Mouse (Mus musculus) thymus, postnatal 0 days (tissue): ENCODE data around the gene Gm20532. TPM values are rescaled to one million over a fixed set of nuclear protein-coding genes. Genes with fewer than 3 reads are reported as not detected.

ENCODE experiments used
- DNase-seq: peaks from one replicate; pipeline ENCODE4 v3.0.0-alpha.2; 2015; ENCODE audit warnings: low spot score
- polyA plus RNA-seq: library from polyadenylated mRNA; unstranded; fragments of >200 nt; fragmentation: Nextera tagmentation; extraction: Ambion mirVana; gene quantifications from 2 replicates; pipeline ENCODE4 v1.2.1, GENCODE M21; 2015

The Gm20532 gene
- polyA plus RNA-seq, 1 experiment from 2014 or later = not detected

DNA sequence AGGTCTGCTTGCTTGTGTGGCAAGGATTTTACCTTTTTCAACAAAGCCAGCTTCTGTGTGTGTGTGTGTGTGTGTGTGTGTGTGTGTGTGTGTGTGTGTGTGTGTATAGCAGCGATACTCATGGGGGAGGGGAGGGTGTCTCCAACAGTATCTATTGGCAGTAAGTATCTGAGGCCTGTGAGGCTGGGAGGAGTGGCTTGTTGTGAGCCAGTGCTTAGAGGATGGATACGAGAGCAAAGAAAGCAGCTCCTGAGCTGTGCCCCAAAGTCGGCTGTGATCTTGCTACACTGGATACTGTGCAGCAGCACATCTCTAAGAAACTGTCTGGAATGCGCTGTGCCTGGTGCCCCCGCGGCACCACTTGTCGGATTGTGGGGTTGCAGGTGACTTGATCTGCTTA, 31.5 kb downstream of the Gm20532 start:
- DNase-seq = no peak

DNA sequence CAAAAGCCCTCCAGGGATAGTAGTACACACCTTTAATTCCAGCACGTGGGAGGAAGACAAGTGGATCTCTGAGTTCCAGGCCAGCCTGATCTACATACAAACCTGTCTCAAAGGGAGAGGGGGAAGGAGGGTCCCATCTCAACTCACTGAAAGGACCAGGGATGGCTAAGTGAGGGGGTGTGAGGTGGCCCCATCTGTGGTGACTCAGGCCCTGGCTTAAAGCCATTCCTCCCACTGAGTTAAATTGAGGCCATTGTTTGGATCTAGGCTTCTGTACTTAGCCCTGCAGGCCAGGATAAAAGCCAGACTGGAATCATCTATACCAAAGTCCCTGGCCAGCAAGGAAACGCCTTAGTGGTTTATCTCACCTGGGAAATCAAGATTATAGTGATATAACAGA, 34.8 kb downstream of the Gm20532 start:
- no peak for DNase-seq

DNA sequence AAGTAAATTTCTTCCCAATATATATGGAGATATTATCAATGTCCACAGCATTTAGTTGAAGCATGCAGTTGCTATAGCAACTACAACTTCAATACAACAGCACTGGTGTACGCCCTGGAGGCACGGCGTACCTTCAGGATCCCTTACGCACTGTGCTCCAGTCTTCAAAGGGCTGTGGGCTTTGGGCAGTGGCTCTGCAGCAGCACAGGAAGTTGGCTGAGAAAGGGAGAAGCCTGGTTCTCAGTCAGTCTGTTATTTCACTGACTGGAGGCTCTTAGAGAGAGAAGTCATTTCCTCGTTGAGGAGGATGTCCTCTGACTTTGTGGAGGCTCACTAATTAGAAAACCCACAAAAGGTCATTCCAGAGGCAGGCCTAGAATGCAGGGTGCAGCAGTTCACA, 36.5 kb downstream of the Gm20532 start:
- DNase-seq = peak; percentile 69

DNA sequence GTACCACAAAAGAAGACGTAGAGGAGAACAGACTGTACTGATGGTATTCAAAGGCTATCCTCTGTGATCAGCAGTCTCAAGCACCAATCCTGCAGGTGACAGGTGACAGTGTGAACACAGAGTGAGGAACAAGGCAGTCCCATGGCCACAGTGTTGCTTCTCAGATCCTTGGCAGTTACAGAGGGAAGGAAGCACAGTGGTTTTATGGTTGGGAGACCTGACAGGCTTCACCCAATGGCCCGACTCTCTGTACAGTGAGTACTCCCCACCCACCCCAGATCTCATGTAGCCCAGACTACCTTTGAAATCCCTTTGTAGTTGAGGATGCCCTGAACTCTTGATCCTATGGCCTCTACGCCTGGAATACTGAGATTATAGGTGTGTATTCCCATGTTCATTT, 39.0 kb downstream of the Gm20532 start:
- no peak for DNase-seq

DNA sequence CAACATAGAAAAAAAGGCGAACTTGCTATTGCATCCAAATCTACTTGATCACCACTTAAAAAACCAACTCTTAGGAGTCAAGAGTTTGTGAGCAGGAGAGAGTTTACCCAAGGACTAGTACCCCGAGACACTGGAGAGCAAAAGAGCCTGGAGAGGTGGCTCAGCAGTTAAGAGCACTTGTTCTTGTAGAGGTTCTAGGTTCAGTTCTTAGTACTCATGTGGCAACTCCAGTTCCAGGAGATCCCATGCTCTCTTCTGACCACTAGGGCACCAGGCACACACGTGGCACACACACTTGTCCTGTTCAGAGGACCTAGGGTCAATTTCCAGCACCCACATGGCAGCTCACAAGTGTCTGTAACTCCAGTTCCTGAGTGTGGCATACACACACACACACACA, 39.6 kb downstream of the Gm20532 start:
- DNase-seq = no peak

DNA sequence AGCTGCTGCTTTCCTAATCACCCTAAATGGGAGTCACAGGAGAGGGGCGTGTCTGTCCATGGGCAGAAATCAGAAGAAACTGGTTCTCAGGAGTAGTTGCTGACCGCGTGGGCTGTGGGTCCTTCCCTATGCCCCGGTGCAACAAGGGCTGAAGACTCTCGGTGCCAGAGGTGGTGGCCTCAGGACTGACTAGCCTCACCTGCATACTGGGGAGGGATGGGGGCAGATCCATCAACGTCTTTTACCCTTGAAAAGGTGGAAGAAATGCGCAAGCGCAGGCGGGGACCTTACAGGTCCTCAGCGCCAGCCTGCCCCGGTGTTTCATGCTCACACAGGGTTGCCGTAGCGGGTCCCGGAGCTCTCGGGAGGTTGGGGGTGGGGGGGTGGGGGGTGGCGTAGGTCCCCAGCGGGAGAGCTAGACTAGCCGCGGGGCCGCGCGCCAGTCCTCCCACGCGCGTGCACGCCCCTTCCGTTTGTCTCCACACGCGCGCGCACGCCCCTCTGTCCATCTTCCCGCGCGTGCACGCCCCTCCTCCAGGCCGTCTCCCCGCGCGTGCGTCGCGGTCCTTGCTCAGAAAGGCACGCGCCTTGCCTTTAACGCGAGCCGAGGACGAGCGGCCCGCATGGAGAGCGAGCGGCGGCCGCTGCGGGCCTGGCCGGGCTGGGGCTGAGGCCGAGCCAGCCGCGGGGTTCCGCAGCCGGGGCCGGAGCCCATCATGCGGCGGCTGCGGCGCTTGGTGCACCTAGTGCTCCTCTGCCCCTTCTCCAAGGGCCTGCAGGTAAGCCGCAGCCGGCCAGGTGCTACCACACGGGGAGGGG, 41.7 kb downstream of the Gm20532 start, which contains the start of gene Fam69b:
TSS of gene Fam69b (plus strand) at position 537 of the 819 bp plus-strand sequence.
- peak; percentile 85 for DNase-seq

DNA sequence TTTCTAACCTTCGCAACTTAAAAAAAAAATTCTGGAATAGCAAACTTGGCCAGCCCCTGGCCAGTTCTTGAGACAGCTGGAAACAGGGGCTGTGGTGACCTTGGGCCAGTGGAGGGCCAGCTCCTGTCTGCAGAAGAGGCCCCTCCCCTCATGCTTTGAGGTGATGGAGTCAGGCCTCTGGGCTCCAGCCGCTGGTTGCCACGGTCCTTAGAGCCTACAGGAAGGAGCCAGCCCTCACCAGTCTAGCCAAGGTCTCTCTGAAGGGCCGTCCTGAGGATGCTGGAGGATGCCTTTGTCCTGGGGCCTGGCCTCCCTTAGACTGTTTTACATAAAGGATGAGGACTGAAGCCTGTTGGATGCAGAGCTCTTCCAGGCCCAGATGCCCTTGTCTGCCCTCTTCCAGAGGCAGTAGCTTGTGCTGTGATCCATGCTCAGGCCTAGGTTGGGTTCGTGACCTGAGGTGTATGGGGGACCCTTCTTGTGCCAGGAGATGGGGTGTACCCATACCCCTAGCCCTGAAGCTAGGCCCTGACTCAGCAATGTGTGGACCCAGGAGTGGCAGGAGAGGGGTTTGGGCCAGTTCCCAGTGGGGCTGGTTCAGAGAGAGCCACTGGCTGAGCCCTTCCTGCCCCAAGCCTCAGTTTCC, 42.5 kb downstream of the Gm20532 start:
- no peak for DNase-seq

DNA sequence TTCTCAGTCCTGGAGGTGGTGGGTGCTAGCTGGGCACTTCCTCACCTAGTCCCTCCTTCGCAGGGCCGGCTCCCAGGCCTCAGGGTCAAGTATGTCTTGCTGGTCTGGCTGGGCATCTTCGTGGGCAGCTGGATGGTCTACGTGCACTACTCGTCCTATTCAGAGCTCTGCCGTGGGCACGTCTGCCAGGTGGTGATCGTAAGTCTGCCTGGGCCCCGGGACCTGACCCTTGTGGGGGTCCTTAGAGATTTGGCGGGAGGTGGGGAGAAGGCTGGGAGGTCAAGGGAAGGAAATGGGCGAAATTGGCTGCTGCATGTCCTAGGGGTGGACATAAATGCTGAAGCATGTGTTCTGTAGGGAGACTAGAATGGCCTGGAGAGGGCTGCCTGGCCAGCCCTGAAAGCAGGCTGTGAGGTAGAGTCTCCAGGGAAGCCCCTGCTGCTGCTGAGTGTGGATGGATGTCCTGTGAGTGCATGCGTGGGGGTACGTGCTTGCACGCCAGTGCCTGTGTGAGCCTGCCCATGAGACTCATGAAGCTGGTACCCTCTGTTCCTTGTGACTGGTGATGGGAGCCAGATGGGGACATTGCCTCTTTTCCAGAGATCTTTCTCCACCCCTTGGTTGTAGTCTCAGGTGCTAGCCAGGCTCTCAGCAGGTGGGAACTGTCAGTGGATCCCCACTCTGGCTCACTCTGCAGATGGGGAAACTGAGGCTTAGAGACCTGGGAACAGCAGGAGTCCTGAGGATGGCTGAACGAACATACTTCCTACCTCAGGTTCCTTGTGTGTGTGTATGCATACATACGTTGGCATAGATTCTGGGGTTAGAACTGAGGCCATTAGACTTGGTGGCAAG, 46.3 kb downstream of the Gm20532 start:
- no peak for DNase-seq

DNA sequence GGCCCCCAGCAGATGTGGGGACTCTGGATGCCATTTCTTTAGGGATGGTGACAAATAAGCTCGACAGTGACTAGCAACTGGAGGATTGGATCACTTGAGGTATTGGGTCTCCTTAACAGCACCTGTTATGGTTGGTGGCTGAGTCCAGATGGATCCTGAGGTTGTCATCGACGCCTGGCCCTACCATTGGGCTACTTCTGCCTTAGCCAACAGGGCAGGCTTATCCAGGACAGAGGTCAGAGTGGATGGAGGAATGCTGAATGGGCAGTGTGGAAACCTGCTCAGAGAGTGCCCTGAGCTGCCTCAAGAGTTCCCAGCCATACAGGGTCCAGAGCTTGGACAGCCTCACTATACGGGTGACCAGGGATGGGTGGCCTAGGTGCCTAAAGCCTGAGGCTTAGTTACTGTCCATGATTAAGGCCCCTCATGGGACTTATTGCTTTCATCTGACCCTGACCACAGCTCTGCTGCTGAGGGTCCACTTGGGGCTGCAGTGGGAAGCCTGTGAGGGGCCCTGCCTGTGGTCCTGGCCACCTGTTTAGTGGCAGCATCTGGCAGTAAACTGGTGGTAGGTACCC, 47.6 kb downstream of the Gm20532 start:
- no peak for DNase-seq

DNA sequence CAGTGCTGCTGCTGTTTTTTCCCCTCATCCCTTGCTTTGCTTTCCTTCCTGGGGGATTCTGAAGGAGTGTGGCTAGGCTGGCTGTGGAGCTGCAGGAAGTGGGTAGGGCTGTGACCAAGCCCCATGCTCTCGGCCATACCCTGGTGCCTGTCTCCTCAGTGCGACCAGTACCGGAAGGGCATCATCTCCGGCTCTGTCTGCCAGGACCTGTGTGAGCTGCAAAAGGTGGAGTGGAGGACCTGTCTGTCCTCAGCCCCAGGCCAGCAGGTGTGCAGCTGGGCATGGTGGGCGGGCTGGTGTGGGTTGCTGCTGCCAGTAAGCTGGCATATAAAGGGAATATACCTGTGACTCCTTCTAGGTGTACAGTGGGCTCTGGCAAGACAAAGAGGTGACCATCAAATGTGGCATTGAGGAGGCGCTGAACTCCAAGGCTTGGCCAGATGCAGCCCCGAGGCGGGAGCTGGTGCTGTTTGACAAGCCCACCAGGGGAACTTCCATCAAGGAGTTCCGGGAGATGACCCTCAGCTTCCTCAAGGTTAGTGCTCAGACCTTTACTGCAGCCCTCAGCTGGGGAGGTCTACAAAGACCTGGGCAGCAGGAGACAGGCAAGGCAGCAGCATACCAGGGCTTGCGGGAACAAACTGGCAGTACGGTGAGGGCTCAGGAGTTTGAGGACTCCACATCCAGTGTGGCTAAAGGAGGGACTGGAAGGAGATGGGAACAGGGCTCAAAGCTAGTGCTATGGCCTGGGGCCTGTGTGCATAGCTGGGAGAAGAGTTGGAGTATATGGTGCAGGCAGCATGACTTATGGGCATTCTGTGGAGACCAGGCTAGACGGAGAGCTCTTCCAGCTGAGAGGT, 48.4 kb downstream of the Gm20532 start:
- no peak for DNase-seq

DNA sequence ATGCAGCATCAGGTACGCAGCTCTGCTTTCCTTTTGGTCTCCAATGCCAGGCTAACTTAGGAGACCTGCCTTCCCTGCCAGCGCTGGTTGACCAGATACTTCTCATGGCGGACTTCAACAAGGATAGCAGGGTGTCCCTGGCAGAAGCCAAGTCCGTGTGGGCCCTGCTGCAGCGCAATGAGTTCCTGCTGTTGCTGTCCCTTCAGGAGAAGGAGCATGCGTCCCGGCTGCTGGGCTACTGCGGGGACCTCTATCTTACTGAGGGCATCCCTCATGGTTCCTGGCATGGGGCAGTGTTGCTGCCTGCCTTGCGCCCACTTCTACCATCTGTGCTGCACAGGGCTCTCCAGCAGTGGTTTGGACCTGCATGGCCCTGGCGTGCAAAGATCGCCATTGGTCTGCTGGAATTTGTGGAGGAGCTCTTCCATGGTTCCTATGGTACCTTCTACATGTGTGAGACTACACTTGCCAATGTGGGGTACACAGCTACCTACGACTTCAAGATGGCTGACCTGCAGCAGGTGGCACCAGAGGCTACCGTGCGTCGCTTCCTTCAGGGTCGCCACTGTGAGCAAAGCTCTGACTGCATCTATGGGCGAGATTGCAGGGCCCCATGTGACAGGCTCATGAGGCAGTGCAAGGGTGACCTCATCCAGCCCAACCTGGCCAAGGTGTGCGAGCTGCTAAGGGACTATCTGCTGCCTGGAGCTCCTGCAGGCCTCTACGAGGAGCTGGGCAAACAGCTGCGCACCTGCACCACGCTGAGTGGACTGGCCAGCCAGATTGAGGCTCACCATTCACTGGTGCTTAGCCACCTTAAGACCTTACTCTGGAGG, 49.3 kb downstream of the Gm20532 start:
- no peak for DNase-seq

DNA sequence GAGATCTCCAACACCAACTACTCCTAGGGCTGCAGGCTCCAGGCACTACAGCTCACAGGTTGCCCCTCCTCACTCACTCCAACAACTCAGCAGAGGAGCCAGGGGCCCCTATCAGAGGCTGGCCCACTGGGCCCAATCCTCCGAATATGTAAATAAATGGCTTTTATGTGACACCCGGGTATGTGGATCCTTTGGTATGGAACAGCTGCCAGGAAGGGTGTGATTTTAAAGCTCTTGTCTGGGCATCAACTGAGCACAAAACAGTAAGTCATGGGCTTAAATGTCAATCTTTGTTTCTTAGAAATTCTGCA, 49.8 kb downstream of the Gm20532 start:
- no peak for DNase-seq

DNA sequence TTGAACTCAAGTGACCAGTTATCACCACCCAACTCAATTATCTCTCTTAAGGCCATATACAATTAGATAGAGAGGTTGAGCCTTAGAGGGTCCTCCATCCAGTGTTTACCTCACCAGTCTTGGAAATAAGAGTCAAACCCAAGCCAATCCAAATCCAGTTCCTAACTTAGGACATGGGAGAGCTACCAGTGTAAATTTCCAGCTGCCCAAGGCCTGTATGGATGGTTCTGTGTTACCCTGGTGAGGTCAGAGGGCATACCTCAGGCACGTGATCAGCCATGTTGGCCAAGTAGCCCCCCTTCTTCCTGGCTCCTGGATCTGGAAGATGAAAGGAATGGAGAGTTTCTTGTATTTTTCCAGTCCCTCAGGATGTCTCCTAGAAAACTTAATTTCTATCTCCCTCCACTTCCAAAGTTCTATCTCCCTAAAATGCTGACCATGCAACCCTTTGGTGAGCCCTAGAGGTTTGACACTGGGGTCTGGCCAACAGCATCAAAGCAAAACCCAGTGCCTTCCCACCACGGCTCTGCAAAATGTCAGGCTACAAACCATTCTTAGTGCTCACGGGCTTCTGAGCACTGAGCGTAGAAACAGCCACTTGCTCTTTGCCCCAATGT, 51.0 kb downstream of the Gm20532 start:
- no peak for DNase-seq

DNA sequence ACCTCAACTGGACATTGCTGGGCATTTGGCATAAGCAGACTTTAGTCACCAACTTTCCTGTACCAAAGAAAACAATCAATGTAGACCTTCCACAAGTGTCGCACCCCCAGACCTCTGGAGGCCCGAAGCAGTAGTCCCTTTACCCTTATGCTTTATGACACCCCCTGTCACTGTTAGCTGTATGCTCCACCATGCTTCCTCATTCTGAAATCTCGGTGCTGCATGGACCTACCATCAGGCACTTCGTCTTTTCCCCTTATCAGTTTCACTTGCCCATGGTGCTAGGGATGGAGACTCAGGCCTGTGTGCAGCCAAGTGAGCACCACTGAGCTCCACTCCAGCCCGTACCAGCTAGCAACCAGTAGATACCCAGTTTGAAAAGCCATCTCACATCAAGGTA, 51.6 kb downstream of the Gm20532 start:
- no peak for DNase-seq

DNA sequence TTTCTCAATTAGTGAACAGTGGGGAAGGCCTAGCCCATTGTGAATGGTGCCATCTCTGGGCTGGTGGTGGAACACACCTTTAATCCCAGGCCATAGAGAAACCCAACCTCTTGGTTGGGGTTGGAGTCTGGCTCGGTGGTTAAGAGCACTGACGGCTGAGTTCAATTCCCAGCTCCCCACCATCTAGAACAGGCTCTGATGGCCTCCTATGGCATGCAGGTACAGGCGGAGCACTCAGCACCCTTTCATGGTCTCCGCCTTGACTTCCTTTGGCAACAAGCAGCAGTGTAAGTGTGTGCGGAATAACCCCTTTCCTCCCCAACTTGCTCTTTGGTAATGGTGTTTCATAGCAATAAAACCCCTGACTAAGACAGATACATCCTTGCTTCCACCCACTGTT, 52.1 kb downstream of the Gm20532 start:
- DNase-seq = no peak

DNA sequence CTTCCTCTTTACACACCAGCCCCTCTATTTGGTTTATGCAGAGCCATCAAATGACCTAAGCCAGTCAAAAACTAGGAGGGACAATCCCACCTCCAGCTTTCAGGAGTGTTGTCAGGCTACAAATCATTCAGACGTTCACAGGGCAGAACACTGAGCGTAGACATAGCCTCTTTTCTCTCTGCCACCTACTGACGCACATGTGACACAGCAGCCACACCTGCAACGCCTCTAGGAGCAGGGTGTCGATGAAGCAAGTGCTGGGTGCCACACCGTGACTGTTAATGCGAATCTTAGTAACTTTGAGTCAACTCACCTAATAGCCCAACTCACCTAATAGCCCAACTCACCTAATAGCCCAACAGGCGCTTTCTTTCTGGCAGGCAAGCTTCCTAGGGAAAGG, 52.6 kb downstream of the Gm20532 start:
- DNase-seq = peak; percentile 81

DNA sequence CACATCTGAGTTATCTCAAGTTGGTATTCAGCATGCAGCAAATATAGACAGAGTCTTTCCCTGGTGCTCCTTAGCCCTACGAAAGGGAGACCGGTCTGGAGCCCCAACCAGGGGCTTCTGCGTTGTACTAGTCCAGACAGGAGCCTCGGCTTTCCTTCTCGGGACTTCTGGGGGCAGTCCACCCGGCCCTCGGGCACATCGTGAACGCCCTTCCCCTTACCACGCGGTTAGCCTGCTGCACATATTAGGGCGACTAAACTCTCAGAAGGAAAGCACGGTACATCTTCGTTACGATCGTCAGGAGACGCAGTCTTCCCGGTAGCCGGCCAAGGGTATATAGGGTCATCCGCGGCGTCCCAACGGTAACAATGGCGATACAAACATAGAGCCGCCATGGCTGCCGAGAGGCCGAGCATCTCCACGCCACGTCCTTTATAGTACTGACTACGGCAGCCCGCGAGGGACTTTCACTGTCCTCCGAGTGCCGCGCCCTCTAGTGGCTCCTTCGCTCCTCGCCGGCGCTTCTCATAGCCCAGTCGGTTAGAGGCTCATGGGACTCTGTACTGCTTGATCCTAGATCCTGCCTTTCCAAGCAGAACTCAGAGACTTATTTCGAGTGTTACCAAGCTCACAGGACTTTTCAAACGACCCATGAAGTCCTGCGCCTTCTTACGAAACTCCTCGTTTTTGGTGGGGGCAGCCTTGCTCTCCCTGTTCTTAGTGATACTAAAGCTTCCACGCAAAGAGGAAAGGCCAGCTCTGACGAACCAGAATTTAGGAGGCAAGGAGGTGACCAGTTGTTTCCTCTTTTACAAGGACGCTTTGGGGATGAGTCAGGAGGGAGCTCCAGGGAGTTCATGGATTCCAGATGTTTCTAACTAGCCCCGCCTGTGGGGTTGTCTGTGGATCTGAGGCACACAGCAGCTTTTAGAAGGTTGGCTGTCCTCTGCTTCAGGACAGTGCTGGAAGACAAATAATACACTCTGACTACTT, 53.7 kb downstream of the Gm20532 start:
- DNase-seq = peak; percentile 95

DNA sequence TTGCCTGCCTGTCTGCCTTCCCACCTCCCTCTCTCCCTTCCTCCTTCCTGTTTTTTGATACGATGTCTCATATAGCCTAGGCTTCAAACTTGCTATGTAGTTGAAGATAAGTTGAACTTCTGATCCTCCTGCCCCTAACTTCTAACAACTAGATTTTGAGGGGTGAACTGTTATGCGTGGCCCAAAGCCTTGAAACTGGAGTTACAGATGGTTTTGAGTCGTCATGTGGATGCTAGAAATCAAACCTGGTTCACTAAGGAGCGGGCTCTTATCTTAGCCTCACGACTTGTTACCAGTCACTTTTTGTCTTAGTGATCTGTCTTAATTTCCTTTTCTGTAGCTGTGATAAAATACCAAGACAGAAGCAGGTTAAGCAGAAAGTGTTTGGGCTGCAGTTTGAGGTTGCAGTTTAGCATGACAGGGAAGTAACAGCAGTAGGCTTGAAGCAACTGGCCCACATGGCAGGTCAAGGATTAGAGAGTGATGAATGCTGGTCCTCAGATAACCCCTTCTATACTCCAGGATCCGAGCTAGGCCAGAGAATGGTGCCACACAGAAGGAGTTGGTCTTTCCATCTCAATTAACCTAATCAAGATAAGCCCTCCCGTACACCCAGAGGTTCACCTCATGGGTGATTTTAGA, 54.7 kb downstream of the Gm20532 start:
- no peak for DNase-seq
